Mouse (Mus musculus) heart, postnatal 0 days (tissue): ENCODE measurements at regions not wholly inside any gene's neighbourhood (a gene's known extent, or its start where the extent isn't known, plus 50 kb on each side); places are given as distances from the start of the nearest gene placed in this dataset.

Source experiments
- CTCF ChIP-seq: IDR thresholded peaks from 2 replicates; pipeline ENCODE4 v1.5.1; 2016; ENCODE audit warnings: antibody characterized with exemption, control low read depth, low read depth
- EP300 ChIP-seq: IDR thresholded peaks from 2 replicates; pipeline ENCODE4 v1.6.1; 2016; ENCODE audit warnings: antibody characterized with exemption, low read depth

DNA sequence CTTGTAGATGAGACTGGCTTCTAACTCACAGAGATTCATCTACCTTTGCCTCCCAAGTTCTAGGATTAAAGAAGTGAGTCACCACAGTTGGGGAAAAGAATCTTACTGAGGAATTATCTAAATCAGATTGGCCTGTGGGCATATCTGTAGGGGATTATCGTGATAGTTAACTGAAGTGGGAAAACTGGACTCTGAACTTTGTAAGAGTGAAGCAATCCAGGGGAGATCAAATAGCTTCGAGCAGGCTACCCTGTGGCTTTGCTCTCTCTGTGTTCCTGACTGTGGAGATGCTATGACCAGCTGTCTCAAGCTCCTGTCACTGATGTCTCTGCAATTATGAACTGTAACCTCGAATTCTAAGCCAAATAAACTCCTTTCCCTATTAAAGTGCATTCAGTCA lies 80.7 kb upstream of the Tlk1 start:
- TF ChIP-seq CTCF (no peak), EP300 (no peak)
